Mouse (Mus musculus): ENCODE measurements around the gene Samd8.

Samd8 gene

GRCm38 (mm10) chr14:21746251-21746650, 4.1 kb upstream of the Samd8 start:
- DNase-seq = no peak

DNA sequence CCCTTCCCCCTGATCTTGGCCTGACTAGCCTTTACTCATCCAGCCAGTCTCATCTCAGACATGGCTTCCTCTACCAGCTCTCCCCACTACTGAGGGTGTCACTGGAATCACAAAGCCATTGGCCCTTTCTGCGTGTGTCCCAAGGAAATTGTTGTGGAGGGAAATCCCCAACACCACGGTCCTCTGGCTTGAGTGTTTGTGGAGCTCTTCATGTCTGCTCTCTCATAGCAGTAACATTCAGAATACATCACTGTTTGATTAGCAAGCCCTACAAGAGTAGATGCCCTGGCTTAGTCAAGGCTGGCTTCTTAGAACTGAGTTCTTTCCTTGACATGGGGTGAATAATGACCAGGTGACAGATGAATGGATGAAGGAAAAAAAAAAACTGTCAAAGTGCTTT, 3.5 kb upstream of the Samd8 start:
- no peak for DNase-seq

GRCm38 (mm10) chr14:21747436-21748141, 2.7 kb upstream of the Samd8 start:
- no peak for DNase-seq

GRCm38 (mm10) chr14:21748142-21748870, 2.0 kb upstream of the Samd8 start:
- no peak for DNase-seq

GRCm38 (mm10) chr14:21750881-21751542, 681 bp downstream of the Samd8 start, which contains the start of gene Dusp13:
Gene Dusp13 (minus strand): TSS chr14:21751181.
- DNase-seq = peak; percentile 71

GRCm38 (mm10) chr14:21752411-21752810, 2.1 kb downstream of the Samd8 start:
- DNase-seq = no peak

DNA sequence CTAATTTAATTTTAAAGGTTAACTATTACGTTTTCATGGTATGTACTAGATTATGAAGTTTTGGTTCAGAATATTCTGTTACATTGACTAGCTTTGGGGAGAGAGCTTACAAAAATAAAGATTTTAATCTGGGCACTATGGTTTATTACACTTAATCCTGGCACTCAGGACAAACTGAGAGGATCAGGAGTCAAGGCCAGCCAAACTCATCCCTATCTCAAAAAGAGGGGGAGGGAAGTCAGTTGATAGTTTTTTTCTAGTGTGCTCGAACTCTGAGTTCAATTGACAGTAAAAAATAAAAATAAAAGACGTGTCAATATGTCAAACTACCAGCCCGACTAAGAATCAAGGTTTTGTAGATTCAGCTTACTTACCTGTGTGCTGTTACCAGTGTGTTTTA, 3.0 kb downstream of the Samd8 start:
- no peak for DNase-seq

- DNase-seq = no peak
These were observed 11.2 kb downstream of the Samd8 start for GRCm38 (mm10) chr14:21761560-21761959.

DNA sequence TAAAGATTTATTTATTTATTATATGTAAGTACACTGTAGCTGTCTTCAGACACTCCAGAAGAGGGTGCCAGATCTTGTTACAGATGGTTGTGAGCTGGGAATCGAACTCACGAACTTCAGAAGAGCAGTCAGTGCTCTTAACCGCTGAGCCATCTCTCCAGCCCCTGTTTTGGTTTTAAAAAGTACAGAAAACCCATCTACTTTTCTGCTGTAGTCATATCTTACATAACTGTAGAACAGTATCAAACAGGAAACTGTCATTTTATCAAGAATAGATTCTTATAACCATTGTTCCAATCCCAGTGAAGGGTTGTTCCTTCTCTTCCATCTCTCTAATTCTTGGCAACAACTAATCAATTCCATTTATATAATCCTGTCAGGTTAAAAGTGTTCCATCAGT, 13.4 kb downstream of the Samd8 start:
- DNase-seq = no peak

GRCm38 (mm10) chr14:21764646-21765045, 14.3 kb downstream of the Samd8 start:
- no peak for DNase-seq

GRCm38 (mm10) chr14:21765754-21766397, 15.5 kb downstream of the Samd8 start:
- DNase-seq = no peak

DNA sequence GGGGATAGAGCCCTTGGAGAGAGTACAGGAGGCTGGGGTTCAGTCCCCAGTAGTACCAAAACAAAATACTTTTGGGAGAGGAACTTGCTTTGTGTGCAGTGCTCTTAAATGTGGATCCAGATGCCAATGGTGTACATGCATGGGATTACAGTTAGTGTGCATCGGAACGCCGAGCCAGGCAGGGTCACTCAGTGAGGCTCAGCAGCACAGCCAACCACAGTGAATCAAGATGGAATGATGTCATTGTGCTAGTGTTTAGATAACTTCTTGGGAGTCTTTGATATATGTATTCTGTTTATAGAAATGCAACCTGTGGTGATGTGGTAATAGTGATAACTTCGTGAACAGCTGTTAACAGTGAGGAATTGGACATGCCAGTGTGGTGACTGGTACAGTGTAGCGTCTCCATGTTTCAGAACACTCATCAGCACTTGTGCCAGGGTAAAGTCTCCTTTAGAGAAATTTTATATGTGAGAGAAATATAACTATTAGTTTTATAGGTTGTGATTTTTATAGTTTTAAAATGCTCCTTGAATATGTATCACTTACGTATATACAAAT, 16.1 kb downstream of the Samd8 start:
- no peak for DNase-seq

DNA sequence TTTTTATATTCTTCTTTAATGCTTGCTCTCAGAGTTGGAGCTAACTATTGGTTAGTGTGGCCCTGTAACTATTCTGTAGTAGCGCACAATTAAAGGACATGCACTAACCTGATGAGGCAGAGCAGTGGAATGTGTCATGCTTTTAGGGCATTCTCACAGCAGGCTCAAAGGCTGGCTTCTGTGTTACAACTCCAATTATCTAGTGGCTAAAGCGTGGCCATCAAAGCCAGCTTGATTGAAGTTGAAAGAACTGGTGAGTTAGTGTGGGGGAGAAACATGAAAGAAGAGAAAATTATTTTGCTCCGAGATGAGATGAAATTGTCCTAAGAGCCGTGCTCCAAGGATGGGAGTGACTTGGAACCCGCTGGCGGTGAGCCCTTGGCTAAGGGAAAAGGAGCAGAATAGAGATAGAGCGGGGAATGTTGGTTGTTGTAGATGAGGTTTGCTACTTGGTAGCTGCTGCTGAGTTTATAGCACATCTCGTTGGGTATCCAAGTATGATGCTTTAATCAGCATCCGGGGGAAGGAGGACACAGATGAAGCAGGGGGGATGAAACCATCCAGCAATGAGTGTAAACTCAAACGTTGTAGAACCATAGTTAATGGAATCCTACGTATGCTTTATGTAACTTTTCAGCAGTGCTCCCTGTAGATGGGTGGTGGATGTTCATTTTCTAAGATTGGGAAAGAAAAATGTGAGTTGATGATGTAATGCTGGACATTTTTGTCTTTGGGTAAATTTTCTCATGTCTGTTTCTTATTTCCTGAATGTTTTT, 22.4 kb downstream of the Samd8 start:
- DNase-seq = no peak

- DNase-seq = no peak
These were observed 23.6 kb downstream of the Samd8 start for GRCm38 (mm10) chr14:21773946-21774345.

GRCm38 (mm10) chr14:21776201-21776600, 25.9 kb downstream of the Samd8 start:
- DNase-seq = no peak

- DNase-seq = no peak
These were observed 36.2 kb downstream of the Samd8 start for GRCm38 (mm10) chr14:21786500-21786899.

DNA sequence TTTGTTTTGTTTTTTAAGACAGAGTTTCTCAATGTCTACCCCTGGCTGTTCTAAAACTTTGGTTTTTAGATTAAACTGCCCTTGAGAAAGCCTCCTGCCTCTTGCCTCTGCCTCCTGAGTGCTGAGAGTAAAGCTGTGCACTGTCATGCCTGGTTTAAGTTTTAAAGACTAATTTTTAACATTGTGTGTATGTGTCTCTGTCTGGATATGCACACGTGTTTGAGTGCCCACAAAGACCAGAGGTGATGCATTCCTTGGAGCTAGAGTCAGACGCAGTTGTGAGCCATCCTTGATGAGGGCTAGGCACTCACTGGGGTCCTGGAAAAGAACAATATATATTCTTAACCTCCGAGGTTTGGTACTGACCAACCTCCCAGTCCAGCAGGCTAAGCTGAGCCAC, 37.0 kb downstream of the Samd8 start:
- no peak for DNase-seq

GRCm38 (mm10) chr14:21788121-21788520, 37.8 kb downstream of the Samd8 start:
- peak; percentile 37 for DNase-seq

DNA sequence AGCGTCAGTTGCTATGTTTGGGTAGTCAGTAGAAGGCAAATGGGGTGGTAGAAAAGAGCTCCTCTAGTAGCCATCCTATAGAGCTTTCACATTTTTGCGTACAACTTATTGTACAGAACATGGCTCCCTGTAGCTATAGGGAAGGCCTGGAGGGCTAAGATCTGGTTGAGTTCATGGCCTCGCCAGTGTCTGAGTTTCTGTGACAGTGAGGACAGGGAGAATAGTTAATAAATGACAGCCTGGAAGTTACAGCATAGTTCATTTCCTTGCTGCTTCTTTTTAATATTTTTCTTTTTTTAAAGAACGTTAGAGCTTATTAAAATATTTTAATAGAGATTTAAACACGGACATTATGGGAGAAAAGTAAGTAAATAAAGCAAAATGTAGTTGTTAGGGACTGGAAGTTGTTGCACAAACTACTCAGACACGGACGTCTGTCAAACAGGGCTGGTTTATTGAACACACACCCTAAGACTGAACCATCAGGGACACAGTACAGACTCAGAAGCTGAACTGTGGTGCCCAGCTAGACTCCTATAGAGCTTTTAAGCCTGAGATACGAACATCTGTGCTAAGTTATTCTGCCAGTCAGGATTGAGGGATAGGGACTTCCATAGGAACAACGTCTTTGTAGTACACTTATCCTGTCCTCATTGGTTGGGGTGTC, 40.4 kb downstream of the Samd8 start:
- DNase-seq = no peak

- no peak for DNase-seq
These were observed 41.4 kb downstream of the Samd8 start for GRCm38 (mm10) chr14:21791722-21792121.

- DNase-seq = peak; percentile 64
These were observed 41.9 kb downstream of the Samd8 start for GRCm38 (mm10) chr14:21792250-21792649.

DNA sequence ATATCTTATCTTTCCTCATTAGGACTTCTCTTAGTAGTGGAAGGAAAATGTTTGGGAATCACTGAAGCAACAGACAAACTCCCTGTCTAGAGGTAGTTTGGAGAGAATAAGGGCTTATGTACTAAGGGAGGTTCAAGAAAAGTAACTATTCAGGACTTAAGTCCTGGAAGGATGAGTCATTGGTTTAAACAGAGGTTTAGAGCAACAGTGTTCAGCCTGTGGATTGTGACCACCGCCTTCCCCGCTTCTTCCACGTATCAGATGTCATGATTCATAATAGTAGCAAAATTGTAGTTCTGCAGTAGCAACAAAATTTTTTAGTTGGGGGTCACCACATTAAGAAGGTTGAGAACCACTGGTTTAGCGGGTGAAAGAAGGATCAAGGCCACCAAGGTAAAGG, 50.3 kb downstream of the Samd8 start:
- DNase-seq = no peak
